Mouse (Mus musculus) cerebellum, adult 11-12 months (tissue): ENCODE data around the gene Spag9.
"Not testable (repeated sequence)": the region's sequence is repeated elsewhere in the genome, so short reads cannot be mapped to it uniquely, and the experiment has no call there.

Experiments used
- DNase-seq: peaks from one replicate; pipeline ENCODE4 v3.0.0; 2022

The Spag9 gene

GRCm38 (mm10) chr11:93987026-93987425 lies 8.9 kb upstream of the Spag9 start:
- no peak for DNase-seq

- no peak for DNase-seq
These were observed 8.1 kb upstream of the Spag9 start for GRCm38 (mm10) chr11:93987625-93988327.

GRCm38 (mm10) chr11:93988328-93989062 lies 7.4 kb upstream of the Spag9 start:
- no peak for DNase-seq

GRCm38 (mm10) chr11:93994531-93994930 lies 1.4 kb upstream of the Spag9 start:
- no peak for DNase-seq

- peak; percentile 83 for DNase-seq
These were observed 676 bp upstream of the Spag9 start for GRCm38 (mm10) chr11:93995111-93995719.

- peak; percentile 78 for DNase-seq
These were observed 632 bp downstream of the Spag9 start for GRCm38 (mm10) chr11:93996306-93997140.

GRCm38 (mm10) chr11:93997141-93997775 lies 1.4 kb downstream of the Spag9 start:
- peak; percentile 51 for DNase-seq

- no peak for DNase-seq
These were observed 3.4 kb downstream of the Spag9 start for GRCm38 (mm10) chr11:93999276-93999675.

- DNase-seq = no peak
These were observed 7.5 kb downstream of the Spag9 start for GRCm38 (mm10) chr11:94003346-94003745.

- DNase-seq = no peak
These were observed 23.2 kb downstream of the Spag9 start for GRCm38 (mm10) chr11:94019091-94019490.

GRCm38 (mm10) chr11:94020403-94020802 lies 24.5 kb downstream of the Spag9 start:
- DNase-seq = no peak

- DNase-seq = no peak
These were observed 30.4 kb downstream of the Spag9 start for GRCm38 (mm10) chr11:94026289-94026688.

GRCm38 (mm10) chr11:94032084-94032483 lies 36.2 kb downstream of the Spag9 start:
- no peak for DNase-seq

- DNase-seq = no peak
These were observed 37.1 kb downstream of the Spag9 start for GRCm38 (mm10) chr11:94032971-94033370.

- DNase-seq = no peak
These were observed 40.1 kb downstream of the Spag9 start for GRCm38 (mm10) chr11:94035974-94036373.

GRCm38 (mm10) chr11:94041475-94041874 lies 45.6 kb downstream of the Spag9 start:
- DNase-seq = no peak

GRCm38 (mm10) chr11:94042301-94042700 lies 46.4 kb downstream of the Spag9 start:
- DNase-seq = not testable (repeated sequence)

GRCm38 (mm10) chr11:94043998-94044985 lies 48.4 kb downstream of the Spag9 start:
- DNase-seq = peak; percentile 95

- no peak for DNase-seq
These were observed 49.1 kb downstream of the Spag9 start for GRCm38 (mm10) chr11:94045016-94045415.

- no peak for DNase-seq
These were observed 51.4 kb downstream of the Spag9 start for GRCm38 (mm10) chr11:94047288-94047687.

- no peak for DNase-seq
These were observed 58.3 kb downstream of the Spag9 start for GRCm38 (mm10) chr11:94054176-94054575.
